Mouse (Mus musculus) ES-CJ7 (cell line): ENCODE measurements around the gene Lysmd1.
A peak's percentile ranks its signal among the peaks of the same experiment; 100 is the strongest.
"Not testable (repeated sequence)": the region's sequence is repeated elsewhere in the genome, so short reads cannot be mapped to it uniquely, and the experiment has no call there.

Experiments
- DNase-seq: peaks from one replicate; pipeline ENCODE4 v3.0.0; 2011; ENCODE audit warnings: low read depth, low spot score

The Lysmd1 gene

DNA sequence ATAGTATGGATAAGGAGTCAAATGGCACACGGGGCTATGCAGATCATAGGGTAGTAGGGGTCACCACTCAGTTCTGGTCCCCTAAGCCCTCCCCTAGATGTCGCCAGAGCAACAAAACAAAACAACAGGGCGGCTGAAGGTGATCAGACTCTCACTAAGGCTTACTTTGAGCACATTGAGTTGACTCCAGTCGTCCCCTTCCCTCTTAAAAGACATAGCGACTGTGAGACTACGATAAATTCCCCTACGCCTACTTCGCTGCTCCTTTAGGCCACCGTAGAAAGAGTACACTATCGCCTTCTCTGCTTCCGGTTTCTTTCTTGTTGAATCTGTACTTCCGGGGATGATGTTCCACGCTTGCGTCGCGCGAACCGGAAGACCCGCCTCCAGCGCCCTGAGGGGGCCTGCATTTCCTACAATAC is at the start of gene Lysmd1, which contains the start of gene Scnm1:
Gene Lysmd1 (plus strand): TSS at position 409 of the 422 bp plus-strand sequence.
Gene Scnm1 (minus strand): TSS at position 332 of the 422 bp plus-strand sequence.
- DNase-seq: peak; percentile 95

DNA sequence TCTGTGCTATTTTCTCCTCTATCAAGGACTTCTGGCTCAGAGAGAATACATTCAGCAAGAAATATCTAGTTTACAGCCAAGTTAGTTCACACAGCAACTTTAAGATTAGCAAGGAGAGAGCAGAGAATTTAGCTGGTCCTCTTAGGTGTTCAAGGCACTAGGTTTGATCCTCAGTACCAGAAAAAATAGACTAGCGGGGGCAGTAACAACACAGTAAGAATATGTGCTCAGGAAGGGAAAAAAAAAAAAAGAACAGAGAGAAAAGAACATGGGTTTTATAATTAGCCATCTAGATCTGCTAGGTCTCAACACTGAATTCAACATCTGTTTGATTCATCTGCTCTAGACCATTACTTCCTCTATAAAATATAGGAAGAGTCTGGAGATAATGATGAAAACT is 45.8 kb upstream of the Lysmd1 start:
- no peak for DNase-seq

DNA sequence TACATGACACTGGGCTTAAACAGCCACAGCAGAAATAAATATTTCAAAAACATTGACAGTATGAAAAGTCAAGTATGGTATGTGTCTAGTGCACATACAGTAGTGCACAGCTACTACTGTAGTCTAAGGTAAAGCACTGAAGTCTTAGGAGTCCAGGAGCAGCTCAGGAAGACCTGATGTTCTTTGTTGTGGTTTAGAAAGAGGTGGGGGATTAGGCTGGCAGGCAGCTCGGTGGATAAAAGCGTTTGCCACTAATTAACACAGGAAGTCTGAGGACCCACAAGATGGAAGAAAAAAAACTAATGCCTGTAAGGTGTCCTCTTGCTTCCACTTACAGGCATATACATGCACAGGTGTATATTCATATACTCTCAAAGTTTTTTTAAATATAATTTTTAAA is 33.0 kb upstream of the Lysmd1 start:
- no peak for DNase-seq

DNA sequence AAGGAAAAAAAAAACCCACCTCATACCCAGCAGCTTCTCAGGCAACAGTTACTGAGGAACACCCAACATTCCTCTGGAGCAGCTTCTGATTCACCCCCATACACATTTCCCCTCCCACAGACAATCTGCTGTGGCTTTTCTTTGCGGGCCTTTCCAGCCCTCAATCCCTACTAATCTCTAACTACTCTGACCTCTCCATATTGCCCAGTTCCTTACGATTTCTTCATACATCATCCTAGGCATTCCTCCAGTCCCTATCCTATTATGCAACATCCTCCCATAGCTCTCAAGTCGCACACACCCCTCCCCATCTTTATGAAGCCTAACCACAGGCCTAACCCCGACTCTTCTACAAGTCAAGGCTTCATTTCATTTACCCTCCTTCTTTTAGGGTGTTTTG is 28.8 kb upstream of the Lysmd1 start:
- DNase-seq: no peak

DNA sequence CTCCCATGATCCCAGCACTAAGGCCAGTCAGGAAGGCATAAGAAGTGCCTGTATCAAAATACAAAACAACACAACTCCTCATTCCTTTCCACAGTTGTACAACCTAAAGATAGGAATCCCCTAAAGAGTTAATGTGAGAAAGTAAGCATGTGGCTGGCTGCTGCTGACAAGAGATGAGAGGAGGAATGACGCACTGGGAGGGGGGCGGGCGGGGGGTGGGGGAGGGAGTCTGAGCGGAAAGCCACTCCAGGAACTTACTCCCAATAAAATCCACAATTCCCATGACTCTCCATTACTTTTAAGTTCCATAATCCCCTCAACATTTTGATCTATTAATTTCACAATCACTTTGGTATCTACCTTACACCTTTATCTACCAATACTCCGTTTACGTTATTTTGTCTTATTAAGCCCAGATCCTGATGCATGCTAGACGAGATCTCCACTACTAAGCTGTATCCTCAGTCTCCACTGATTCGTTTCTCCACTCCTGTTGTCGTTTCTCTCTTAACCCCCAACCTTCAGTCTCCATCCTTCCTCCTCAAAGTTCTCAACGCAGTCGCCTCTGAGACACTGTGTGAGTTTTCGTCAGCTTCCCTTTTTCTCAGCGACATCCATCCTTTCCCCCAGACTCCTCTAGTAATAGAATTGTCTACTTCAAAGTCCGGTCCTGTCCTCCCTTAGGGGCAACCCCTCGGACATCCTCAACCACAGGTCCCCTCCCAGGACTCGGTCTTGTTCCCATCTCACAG is 28.1 kb upstream of the Lysmd1 start:
- no peak for DNase-seq

DNA sequence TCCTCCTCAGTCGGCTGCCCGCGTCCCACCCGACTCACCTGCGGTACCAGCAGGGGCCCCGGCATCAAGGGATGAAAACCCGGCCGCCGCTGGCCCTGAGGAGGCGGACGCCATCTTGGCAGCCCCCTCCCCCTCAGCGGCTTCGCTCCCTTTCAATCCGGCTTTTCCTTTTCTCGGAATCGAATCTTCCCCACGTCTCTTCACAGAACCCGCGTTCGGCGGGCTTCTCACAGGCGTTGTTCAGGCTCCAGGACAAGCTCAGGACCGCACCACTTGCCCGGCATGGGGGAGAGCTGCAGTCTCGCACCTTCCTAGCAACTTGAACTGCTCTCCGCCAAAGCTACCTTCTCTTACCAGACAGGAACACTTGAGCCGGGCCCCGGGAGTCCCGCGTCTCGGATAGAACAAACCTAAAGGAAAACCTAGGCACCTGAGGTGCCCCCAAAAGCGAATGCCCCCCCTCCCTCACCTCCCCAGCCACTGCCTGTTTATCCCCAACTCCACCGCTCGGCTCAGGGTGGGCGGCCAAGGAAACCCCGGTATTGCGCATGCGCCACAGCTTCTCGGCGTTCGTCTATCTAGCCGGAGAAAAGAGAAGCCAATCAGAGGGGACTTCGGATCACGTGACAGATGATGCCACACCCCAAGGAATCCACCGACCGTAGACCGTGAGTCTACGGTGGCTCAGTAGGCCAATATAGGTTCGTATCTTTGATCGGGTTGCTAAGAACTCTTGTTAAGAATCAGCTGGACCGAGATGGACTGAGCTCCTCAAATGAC is 27.4 kb upstream of the Lysmd1 start, which contains the start of gene Pip5k1a:
Gene Pip5k1a (minus strand): TSS at position 593 of the 780 bp plus-strand sequence.
- DNase-seq: peak; percentile 100

DNA sequence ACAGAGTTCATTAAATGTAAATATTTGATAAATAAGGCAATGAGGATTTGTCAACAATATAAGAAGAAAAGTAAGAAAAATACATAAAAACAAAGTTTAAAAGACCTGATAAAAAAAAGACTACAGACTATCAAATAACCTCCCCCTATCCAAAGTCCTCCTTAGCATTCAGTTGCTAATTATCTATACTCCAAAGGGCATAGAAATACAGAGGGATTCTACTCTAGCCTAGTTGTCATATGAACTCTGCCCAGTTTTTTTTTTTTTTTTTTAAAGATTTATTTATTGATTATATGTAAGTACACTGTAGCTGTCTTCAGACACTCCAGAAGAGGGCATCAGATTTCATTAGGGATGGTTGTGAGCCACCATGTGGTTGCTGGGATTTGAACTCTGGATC is 26.6 kb upstream of the Lysmd1 start:
- not testable (repeated sequence) for DNase-seq

DNA sequence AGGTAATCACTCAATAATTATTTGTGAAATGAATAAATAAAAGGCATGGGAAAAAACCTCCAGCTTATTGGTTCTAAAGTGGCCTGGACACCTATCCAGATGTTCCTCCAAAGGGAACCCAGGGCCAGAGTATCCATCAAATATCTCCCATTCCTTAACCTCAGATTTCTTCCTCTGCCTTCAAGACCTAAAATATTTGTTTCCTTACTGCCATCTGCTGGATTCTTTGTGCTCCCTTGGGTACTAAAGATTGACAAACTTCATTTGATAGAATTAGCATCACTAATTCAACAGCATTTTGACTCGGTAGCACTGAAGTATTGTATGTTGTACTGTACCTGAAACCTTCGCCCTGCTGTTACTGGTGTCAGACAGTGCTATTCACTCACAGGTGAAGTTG is 26.0 kb upstream of the Lysmd1 start:
- peak; percentile 27 for DNase-seq

DNA sequence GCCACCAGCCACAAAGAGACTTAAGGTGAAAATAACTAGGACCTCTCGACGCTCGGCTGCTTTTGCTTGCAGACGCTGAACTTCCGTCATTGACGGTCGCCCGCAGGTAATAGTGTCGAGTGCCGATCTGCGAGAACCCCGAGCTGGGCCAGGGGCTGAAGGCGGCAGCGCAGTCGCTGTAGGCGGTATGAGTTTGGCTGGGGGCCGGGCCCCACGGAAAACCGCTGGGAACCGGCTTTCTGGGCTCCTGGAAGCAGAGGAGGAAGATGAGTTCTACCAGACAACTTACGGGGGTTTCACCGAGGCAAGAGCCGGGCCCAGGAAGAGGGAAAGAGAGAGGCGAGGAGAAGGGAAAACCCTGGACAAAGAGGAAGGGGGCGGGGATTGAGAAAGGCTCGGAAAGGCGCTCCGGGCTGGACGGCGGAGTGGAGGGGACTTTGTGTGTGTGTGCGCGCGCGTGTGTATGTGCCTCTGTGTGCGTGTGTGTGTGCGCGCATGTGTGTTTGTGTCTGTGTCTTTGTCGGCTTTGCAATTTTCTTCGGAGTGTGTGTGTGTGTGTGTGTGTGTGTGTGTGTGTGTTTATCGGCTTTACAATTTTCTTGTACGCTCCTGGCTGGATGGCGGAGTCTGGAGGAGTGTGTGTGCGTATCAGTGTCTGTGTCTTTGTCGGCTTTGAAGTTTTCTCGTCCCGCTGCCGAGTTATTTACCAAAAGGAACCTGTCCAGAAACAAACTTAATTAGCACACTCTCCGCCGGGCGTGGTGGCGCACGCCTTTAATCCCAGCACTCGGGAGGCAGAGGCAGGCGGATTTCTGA is 22.8 kb upstream of the Lysmd1 start, which contains the start of gene Vps72:
Gene Vps72 (plus strand): TSS at position 112 of the 816 bp plus-strand sequence.
- DNase-seq: peak; percentile 95

DNA sequence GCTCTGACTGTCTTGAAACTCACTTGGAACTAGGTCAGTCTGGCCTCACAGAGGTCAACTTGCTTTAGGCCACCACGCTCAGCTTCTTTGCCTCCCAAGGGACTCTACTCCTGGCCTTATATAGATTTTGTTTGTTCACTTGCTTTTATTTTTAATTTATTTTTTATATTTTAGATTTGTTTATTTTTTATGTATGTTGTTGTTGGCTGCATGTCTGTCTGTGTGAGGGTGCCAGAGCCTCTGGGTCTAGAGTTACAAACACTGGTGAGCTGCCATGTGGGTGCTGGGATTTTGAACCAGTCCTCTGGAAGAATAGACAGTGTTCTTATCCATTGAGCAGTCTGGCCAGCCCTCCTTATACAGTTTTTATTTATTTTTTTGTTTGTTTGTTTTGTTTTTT is 21.1 kb upstream of the Lysmd1 start:
- DNase-seq: no peak

DNA sequence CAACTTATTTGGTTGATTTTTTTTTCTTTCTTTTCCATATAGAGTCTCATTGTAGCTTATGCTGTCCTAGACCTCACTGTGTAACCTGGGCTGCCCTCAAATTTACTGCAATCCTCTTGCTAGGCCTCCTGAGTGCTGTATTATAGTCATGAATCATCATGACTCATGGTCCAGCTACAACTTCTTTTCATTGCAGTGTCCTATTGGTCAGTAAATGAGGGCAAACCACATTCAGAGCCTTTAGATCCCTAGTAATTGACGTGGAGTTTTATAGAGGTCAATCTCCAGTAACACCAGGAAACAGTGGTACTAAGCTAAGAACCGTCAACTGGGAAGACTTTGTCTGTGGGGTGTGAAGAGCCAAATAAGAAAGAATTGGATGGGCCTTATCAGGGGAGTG is 16.1 kb upstream of the Lysmd1 start:
- no peak for DNase-seq

DNA sequence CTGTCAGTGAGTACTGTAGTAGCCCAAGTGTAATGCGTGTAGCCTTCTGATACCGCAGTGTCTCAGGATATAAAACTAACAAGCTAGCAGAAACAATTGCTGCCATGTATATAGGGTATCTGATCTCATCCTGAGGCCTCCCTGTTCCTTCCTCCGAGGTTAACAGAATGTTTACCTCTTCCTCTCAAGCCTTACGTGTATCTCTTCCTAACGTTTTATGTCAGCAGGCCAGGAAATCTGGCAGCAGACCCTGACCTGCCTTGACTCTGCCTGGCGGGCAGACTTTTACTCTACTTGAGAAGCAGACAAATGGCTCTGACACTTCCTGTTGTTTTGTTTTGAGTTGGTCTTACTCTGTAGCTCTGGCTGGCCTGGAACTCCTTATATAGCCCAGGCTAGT is 12.3 kb upstream of the Lysmd1 start:
- no peak for DNase-seq

DNA sequence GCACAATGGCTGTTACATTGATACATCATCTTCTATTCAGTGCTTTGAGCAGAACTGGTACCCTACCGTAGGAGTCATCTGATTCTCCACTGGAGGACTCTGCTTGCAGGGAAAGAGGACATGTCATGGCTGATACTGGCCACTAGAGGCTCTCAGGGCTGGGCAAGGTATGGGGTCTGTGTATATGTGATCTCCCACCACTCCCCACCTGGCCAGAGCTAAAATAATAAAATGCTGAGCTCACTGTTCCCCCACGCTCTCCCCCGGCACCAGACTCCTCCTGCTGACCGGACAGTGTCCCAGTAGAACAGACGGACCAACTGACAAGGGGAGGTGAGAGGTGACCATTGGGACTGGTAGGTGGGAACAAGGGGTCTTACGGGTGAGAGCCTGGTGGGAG is 9.6 kb upstream of the Lysmd1 start, which contains the start of gene Tmod4:
Gene Tmod4 (plus strand): TSS at position 231 of the 400 bp plus-strand sequence.
- peak; percentile 62 for DNase-seq

DNA sequence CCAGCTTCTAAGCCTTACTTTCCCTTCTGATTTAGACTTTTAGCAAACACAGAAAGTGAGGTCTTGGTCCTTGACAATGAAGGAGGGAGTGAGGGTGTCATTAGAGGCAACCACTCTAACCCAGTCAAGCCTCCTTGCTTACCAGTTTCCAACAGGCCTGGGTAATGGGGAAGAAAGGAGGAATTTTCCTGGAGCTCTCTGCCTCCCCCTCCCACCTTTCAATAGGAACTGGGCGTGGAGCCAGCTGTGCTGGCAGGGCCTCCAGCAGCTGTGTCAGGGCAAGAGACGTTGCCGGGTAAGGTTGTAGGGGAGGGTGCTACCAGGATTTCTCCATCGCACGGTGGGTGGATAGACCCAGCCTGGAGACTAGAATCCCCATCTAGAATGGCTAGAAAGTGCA is 8.9 kb upstream of the Lysmd1 start:
- DNase-seq: no peak

DNA sequence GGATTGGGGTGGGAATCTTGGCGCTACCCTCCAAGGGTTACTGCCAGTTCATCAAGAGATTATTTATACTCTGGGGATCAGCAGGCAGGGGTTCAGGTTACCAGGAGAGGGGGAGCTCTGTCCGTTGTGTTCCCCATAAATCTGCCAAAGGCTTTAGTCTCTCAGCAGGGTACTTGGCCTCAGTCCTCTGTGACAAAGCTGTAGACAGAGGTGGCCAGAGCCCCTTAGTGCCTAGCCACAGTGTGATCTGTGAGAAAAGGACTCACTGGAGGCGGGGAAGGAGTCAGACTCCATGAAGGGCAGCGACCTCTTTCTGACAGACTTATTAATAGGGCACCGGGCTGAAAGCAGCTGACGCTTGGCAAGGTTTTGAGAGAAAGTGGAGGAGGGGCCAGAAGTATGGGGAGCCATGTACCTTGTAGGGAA is 4.6 kb upstream of the Lysmd1 start:
- no peak for DNase-seq

DNA sequence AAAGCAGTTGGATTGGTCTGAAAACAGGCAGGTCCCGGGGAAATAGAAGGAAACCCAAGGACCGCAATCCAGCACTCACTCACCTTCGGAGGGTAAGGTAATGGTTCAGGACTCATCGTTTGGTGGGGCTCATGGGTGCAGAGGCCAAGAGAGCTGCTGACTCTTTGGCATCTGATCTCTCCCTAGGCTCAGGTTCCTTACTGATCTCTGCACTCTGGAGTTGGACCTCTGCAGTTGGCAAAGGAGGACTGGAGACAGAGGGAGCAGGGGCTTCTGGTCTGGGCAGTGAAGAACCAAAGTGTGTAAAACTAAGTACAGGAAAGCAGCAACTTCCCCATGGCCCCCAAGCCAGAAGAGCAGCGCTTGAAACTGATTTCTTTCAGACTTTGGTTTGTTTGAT is 3.8 kb upstream of the Lysmd1 start:
- DNase-seq: no peak

DNA sequence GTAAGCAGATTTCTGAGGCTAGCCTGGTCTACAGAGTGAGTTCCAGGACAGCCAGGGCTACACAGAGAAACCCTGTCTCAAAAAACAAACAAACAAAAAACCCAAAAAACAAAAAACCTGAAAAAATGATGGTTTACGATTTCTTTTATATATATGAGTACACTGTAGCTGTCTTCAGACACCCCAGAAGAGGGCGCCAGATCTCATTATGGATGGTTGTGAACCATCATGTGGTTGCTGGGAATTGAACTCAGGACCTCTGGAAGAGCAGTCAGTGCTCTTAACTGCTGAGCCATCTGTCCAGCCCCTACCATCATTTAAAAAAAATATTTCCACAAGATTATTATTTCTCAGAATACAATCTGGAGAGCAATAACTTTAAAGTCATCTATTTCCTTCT is 1.5 kb upstream of the Lysmd1 start:
- DNase-seq: not testable (repeated sequence)

DNA sequence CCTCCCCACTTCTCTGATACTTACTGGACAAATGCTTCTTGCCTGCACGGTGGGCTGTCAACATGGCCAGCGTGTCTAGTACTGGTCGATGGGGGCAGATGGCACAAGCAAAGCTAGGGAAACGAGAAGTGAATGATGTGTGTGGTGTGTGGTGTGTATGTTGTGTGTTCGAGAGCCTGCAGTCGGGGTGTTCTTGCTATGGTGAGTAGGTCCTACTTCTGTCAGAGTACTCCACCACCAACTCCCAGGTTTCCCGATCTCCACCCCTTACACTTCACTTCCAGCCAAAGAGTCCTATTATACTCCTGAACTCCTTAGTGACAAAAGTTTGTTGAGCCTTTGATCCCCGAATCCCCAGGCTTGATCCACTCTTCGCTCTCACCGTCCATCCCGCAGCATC is 712 bp upstream of the Lysmd1 start:
- no peak for DNase-seq

DNA sequence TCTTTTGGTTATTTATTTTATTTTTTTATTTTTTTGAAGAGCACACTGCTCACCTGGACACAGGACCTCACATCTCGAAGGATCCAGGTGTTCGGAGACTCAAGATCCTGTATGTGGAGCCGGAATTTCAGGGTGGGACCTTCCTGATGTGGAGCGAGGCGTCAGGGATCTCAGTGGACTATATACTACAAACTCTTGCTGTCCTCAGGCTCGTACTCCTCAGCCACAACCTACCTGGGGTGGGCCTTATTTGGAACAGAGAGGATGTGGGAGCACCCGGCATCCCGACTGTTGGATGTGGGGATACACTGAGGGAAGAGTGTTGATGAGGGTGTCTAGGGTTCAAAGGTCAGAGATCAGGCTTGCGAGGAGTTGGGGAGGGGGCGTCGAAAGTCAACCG is 245 bp downstream of the Lysmd1 start:
- not testable (repeated sequence) for DNase-seq

DNA sequence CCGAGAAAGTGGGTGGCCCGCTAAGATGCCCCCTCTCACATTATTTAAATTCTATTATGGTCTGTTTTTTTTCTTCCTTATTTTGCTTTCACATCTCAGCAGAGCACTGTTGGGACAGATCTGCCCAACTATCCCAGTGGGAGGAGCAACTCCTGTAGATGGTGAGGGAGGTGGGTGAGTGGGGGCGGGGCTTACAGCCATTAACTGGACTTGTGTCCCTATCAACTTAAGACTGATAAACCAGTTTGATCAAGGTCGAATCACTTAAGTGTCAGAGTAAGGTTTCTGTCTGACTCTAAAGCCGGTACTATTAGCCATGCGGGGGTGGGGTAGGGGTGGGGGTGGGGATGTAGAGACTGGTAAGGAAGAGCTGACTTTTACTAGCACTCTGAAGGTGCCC is 1.1 kb downstream of the Lysmd1 start:
- peak; percentile 84 for DNase-seq

DNA sequence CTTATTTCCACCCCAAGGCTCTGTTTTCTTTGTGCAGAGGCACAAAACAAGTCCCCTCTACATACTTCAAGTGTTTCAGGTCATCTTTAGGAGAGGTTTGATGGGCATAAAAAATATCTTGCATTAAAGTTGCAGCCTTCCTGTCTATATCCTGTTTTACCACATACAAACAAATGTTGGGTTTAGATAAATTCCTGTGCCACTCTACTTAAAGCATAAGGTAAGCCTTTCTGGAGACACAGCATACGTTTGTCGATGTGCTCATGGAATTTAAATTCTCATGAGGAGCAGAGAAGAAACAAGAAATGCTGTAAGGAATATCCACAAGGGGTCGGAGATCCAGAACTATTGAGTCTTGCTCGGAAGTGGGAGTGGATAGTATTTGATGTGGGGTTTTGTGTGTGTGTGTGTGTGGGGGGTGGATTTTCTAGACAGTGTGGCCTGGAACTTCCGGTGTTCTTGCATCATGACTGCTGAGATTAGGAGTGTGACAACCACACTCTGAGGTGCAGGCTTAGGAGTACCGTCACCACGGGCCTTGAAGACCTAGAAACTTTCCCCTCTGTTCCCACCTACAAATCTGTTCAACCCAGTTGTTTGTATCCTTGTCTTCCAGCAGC is 1.7 kb downstream of the Lysmd1 start:
- no peak for DNase-seq
